8 mouse cellular contexts compared by ENCODE assay signal in the genomic region with DNA sequence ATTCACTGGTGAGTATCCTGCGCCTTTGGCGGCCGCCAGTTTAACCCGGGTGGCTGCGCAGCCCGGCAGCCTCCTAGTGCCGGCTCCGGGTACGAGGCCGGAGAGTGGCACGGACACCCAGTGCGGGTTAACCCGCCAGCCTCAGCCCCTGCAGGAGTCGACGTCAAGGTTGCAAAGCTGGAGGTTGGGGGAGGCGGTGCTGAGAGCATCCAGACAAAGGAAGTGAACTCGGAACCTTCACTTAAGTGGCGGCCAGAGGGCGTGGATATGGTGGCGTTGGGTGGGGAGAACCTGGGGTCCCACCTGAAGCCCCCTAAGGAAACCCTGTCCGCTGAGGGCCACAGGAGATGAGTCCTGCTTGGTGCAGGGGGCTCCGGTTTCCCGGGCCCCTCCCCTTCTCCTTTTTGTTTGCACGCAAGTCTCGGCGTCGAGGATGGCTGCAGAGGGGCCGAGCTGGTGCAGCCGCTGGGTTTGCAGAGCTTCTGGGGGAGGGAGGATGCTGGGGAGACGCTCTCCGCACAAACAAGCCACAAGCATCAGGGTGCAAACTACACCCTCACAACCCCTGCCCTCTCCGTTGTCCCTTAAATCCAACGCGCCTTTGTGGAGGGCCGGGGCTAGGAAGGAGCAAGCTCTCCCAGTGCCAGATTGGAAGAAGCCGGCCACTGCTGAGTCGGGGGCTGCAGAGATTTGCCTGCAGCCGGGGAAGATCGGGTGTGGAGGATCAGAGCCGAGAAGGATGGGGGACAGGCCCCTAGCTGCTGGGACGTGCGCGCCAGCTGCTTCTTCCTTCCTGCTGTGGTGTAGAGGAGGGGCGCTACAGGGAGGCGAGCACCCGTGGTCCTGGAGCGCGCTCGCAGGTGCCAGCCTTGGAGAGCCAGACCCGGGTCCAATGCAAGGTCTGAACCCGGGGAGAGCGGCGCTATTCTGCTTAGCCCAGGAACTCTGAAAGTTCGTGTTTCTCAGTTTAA. TPM values are rescaled to one million over a fixed set of nuclear protein-coding genes. Genes with fewer than 3 reads are reported as not detected.
A peak's percentile ranks its signal among the peaks of the same experiment; 100 is the strongest.
DNase-seq lines count a peak whose midpoint lies in the region; ATAC-seq lines count a peak whose summit lies in the region.

No protein-coding gene starts in this region.

- peak overlapping the region; percentile 56 for H3K4me2 ChIP-seq in neural tube, embryonic 11.5 days (ENCODE audit: low read depth)

- H3K4me3 ChIP-seq in heart, embryonic 10.5 days = peak overlapping the region; percentile 89
- H3K4me3 ChIP-seq in neural tube, embryonic 11.5 days (ENCODE audit: low read depth, low read length) = peak overlapping the region; percentile 66

- peak; percentile 75 to 78 for DNase-seq in B cell, adult 2 months
- peak; percentile 58 for DNase-seq in adipocyte (ENCODE audit: low spot score)
- peak; percentile 38 for DNase-seq in embryo, embryonic 11.5 days (ENCODE audit: low read depth, low spot score)
- no peak for DNase-seq in heart, embryonic 10.5 days (ENCODE audit: low spot score)
- DNase-seq in kidney, adult 9 months = peak; percentile 38
- peak; percentile 49 to 55 for DNase-seq in lung, adult 18-20 months
- DNase-seq in neural tube, embryonic 11.5 days (ENCODE audit: low spot score) = peak; percentile 76
- peak; percentile 83 for DNase-seq in thymus, postnatal 0 days (ENCODE audit: low spot score)

- peak; percentile 62 for ATAC-seq in neural tube, embryonic 11.5 days (ENCODE audit: insufficient read depth, low FRiP score, low TSS enrichment)

- no peaks in the 10 kb centered on the region for H3K27me3 ChIP-seq in heart, embryonic 10.5 days (ENCODE audit: insufficient read depth, poor library complexity, severe bottlenecking)
- H3K27me3 ChIP-seq in neural tube, embryonic 11.5 days (ENCODE audit: control insufficient read depth, insufficient read depth, low read length) = no peaks in the 10 kb centered on the region

- peak overlapping the region; percentile 79 for H3K9ac ChIP-seq in neural tube, embryonic 11.5 days (ENCODE audit: low read length)

- H3K36me3 ChIP-seq in heart, embryonic 10.5 days = peaks cover 29% of the 10 kb centered on the region
- H3K36me3 ChIP-seq in neural tube, embryonic 11.5 days (ENCODE audit: control insufficient read depth, insufficient read depth, low read length) = no peaks in the 10 kb centered on the region

- peak overlapping the region; percentile 97 for H3K27ac ChIP-seq in heart, embryonic 10.5 days
- peak overlapping the region; percentile 82 for H3K27ac ChIP-seq in neural tube, embryonic 11.5 days (ENCODE audit: low read depth, low read length)

- under 1% methylated on average over 54 of the region's 54 CpGs for WGBS in heart, embryonic 10.5 days
- WGBS in neural tube, embryonic 11.5 days = under 1% methylated on average over 49 of the region's 54 CpGs

- H3K4me1 ChIP-seq in heart, embryonic 10.5 days = peaks cover 61% of the 10 kb centered on the region
- H3K4me1 ChIP-seq in neural tube, embryonic 11.5 days (ENCODE audit: control insufficient read depth, insufficient read depth, low read length) = peaks cover 15% of the 10 kb centered on the region; the same call in 1 of the 2 replicates

- H3K9me3 ChIP-seq in heart, embryonic 10.5 days = no peaks in the 10 kb centered on the region
- H3K9me3 ChIP-seq in neural tube, embryonic 11.5 days (ENCODE audit: control insufficient read depth, low read length) = no peaks in the 10 kb centered on the region

RNA-seq across cellular contexts. Expression of a gene that starts 0.8 kb away (rescaled TPM):
- polyA plus RNA-seq in heart, embryonic 10.5 days (2016; fragmentation: Nextera tagmentation; extraction: Ambion mirVana) = 10.8 and 15.4 TPM in 2 replicates
- 5.3 TPM in 2 replicates for polyA plus RNA-seq in neural tube, embryonic 11.5 days (2014; fragmentation: Nextera tagmentation; extraction: Ambion mirVana)
- 9.5 and 10.4 TPM in 2 replicates for polyA plus RNA-seq in thymus, postnatal 0 days (2015; fragmentation: Nextera tagmentation; extraction: Ambion mirVana)
